22 mouse cellular contexts compared by ENCODE assay signal in genomic region chr2:164787779-164788178, GRCm38 (mm10). TPM values are rescaled to one million over a fixed set of nuclear protein-coding genes. Genes with fewer than 3 reads are reported as not detected.
DNase-seq lines count a peak whose midpoint lies in the region; ATAC-seq and TF ChIP-seq lines count a peak whose summit lies in the region.
"Had no signal": no experiment of that assay in that cellular context is flagged by ENCODE, and none has a peak within 500 bp of the region (broad histone marks: within the 10 kb centered on the region; RNA-seq: fewer than 3 reads in every experiment).

No protein-coding gene starts in this region.

- DNase-seq in heart, adult 11 months, result peak; percentile 83
- DNase-seq in heart, postnatal 10 days, result no peak
- DNase-seq in hindbrain, embryonic 14.5 days (ENCODE audit: low spot score), result no peak
- no peak for DNase-seq in liver, postnatal 0 days
- no peak for DNase-seq in liver, embryonic 11.5 days (ENCODE audit: low spot score)
- DNase-seq: adrenal gland, postnatal 25 days; cerebellum, adult 18-20 months; kidney, adult 9 months; lung, postnatal 14 days; thymus, postnatal 25 days had no signal

- peaks cover 8% of the 10 kb centered on the region for H3K36me3 ChIP-seq in hindbrain, embryonic 15.5 days
- H3K36me3 ChIP-seq in hindbrain, embryonic 14.5 days (replicated peaks; ENCODE audit: control insufficient read depth, insufficient read depth), result peaks cover 38% of the 10 kb centered on the region
- peaks cover 23% of the 10 kb centered on the region for H3K36me3 ChIP-seq in liver, postnatal 0 days (replicated peaks; ENCODE audit: insufficient read depth, low read length)
- H3K36me3 ChIP-seq in liver, embryonic 11.5 days (ENCODE audit: control insufficient read depth, insufficient read depth, low read length), result peaks cover 6% of the 10 kb centered on the region

- H3K4me3 ChIP-seq in hindbrain, embryonic 15.5 days, result no peak overlapping the region
- no peak overlapping the region for H3K4me3 ChIP-seq in hindbrain, embryonic 14.5 days (replicated peaks; ENCODE audit: low read length)
- H3K4me3 ChIP-seq in liver, postnatal 0 days (ENCODE audit: low read depth, low read length), result no peak overlapping the region
- H3K4me3 ChIP-seq in liver, embryonic 11.5 days (ENCODE audit: low read depth, low read length), result no peak overlapping the region
- H3K4me3 ChIP-seq in cortical plate, adult 2 months (ENCODE audit: insufficient read depth, low read length), result peak overlapping the region; percentile 3; the same call in 1 of the 2 replicates
- H3K4me3 ChIP-seq: forebrain, embryonic 15.5 days; intestine, embryonic 15.5 days; megakaryocyte, embryonic 14.5 days had no signal

- H3K27me3 ChIP-seq in hindbrain, embryonic 15.5 days, result no peaks in the 10 kb centered on the region
- no peaks in the 10 kb centered on the region for H3K27me3 ChIP-seq in hindbrain, embryonic 14.5 days (ENCODE audit: control insufficient read depth, insufficient read depth, low read length)
- H3K27me3 ChIP-seq in liver, postnatal 0 days (ENCODE audit: insufficient read depth, low read length), result no peaks in the 10 kb centered on the region
- 0 out of 2 replicates have a peak, but pooled peaks cover 3% of the 10 kb centered on the region for H3K27me3 ChIP-seq in liver, embryonic 11.5 days (replicated peaks; ENCODE audit: control insufficient read depth, insufficient read depth, low read length)
- H3K27me3 ChIP-seq: forebrain, embryonic 15.5 days; intestine, embryonic 15.5 days; limb, embryonic 15.5 days; midbrain, embryonic 15.5 days had no signal

- no peak for TF ChIP-seq POLR2A in cortical plate, adult 2 months (IDR thresholded peaks at IDR 0.05; ENCODE audit: extremely low read depth, insufficient read depth, low read length)

- peak overlapping the region; percentile 89; the same call in 1 of the 2 replicates for H3K4me2 ChIP-seq in hindbrain, embryonic 15.5 days
- no peak overlapping the region for H3K4me2 ChIP-seq in hindbrain, embryonic 14.5 days (replicated peaks)
- 0 out of 2 replicates have a peak overlapping the region, but pooled peaks have one; percentile 30 for H3K4me2 ChIP-seq in liver, postnatal 0 days (ENCODE audit: low read depth, low read length)
- no peak overlapping the region for H3K4me2 ChIP-seq in liver, embryonic 11.5 days

- 83% methylated on average over 10 of the region's 10 CpGs for WGBS in hindbrain, embryonic 15.5 days
- WGBS in hindbrain, embryonic 14.5 days, result 86% methylated on average over 10 of the region's 10 CpGs
- 80% methylated on average over 10 of the region's 10 CpGs for WGBS in liver, postnatal 0 days (ENCODE audit: insufficient replicate concordance)
- WGBS in liver, embryonic 11.5 days, result 88% methylated on average over 10 of the region's 10 CpGs

- no peak for TF ChIP-seq CTCF in liver, postnatal 0 days (IDR thresholded peaks at IDR 0.05; ENCODE audit: low read depth)
- no peak for TF ChIP-seq CTCF in cortical plate, adult 2 months (IDR thresholded peaks at IDR 0.05; ENCODE audit: extremely low read depth, insufficient read depth, low read length)

- intact Hi-C loops in heart, postnatal 10 days (cut with DNase I), result no loop called here

- H3K9ac ChIP-seq in hindbrain, embryonic 15.5 days, result no peak overlapping the region
- H3K9ac ChIP-seq in hindbrain, embryonic 14.5 days, result no peak overlapping the region
- H3K9ac ChIP-seq in liver, postnatal 0 days (replicated peaks), result no peak overlapping the region
- H3K9ac ChIP-seq in liver, embryonic 11.5 days (ENCODE audit: low read depth, low read length), result no peak overlapping the region
- H3K9ac ChIP-seq: forebrain, embryonic 15.5 days; intestine, embryonic 15.5 days; limb, embryonic 15.5 days; midbrain, embryonic 15.5 days had no signal

- no peak for TF ChIP-seq EP300 in liver, postnatal 0 days (IDR thresholded peaks at IDR 0.05; ENCODE audit: low read depth)

- peaks cover 25% of the 10 kb centered on the region for H3K4me1 ChIP-seq in hindbrain, embryonic 15.5 days (replicated peaks)
- H3K4me1 ChIP-seq in hindbrain, embryonic 14.5 days (replicated peaks; ENCODE audit: control insufficient read depth, insufficient read depth, low read length), result peaks cover 7% of the 10 kb centered on the region; the same call in 1 of the 2 replicates
- peaks cover 32% of the 10 kb centered on the region for H3K4me1 ChIP-seq in liver, postnatal 0 days (ENCODE audit: insufficient read depth)
- 0 out of 2 replicates have a peak, but pooled peaks cover 14% of the 10 kb centered on the region for H3K4me1 ChIP-seq in liver, embryonic 11.5 days (replicated peaks; ENCODE audit: control insufficient read depth, insufficient read depth, low read length)
- no peaks in the 10 kb centered on the region for H3K4me1 ChIP-seq in cortical plate, adult 2 months (ENCODE audit: control insufficient read depth, insufficient read depth, low read length)

- no peak for ATAC-seq in hindbrain, embryonic 15.5 days (ENCODE audit: low FRiP score, low read depth)
- ATAC-seq in hindbrain, embryonic 14.5 days (ENCODE audit: low FRiP score), result no peak
- no peak for ATAC-seq in liver, postnatal 0 days
- ATAC-seq in liver, embryonic 11.5 days (replicated peaks; ENCODE audit: low FRiP score), result no peak
- no peak for ATAC-seq in activated CD4-positive, CD25-positive, alpha-beta regulatory T cell, adult 4 months
- ATAC-seq: forebrain, embryonic 15.5 days; intestine, embryonic 15.5 days; midbrain, embryonic 15.5 days had no signal

- H3K9me3 ChIP-seq in hindbrain, embryonic 15.5 days, result no peaks in the 10 kb centered on the region
- no peaks in the 10 kb centered on the region for H3K9me3 ChIP-seq in hindbrain, embryonic 14.5 days (ENCODE audit: control insufficient read depth, low read length)
- H3K9me3 ChIP-seq in liver, postnatal 0 days (ENCODE audit: low read length), result no peaks in the 10 kb centered on the region
- H3K9me3 ChIP-seq in liver, embryonic 11.5 days (ENCODE audit: control insufficient read depth, low read length), result no peaks in the 10 kb centered on the region
- H3K9me3 ChIP-seq: forebrain, embryonic 15.5 days; intestine, embryonic 15.5 days; limb, embryonic 15.5 days; megakaryocyte, embryonic 14.5 days; midbrain, embryonic 15.5 days had no signal

- no peak overlapping the region for H3K27ac ChIP-seq in hindbrain, embryonic 15.5 days (replicated peaks)
- no peak overlapping the region for H3K27ac ChIP-seq in hindbrain, embryonic 14.5 days
- H3K27ac ChIP-seq in liver, postnatal 0 days (ENCODE audit: low read depth), result no peak overlapping the region
- no peak overlapping the region for H3K27ac ChIP-seq in liver, embryonic 11.5 days (ENCODE audit: low read depth, low read length)
- no peak overlapping the region for H3K27ac ChIP-seq in cortical plate, adult 2 months (ENCODE audit: insufficient read depth, low read length)
- H3K27ac ChIP-seq: forebrain, embryonic 15.5 days; intestine, embryonic 15.5 days; midbrain, embryonic 15.5 days had no signal

RNA-seq across cellular contexts. Expression of gene Snx21, which starts 2.2 kb away (rescaled TPM):
- total RNA-seq in heart, postnatal 10 days (2021), result 10 to 100 TPM; 25.9 to 26.3 TPM
- polyA plus RNA-seq in hindbrain, embryonic 15.5 days (2015; fragmentation: Nextera tagmentation; extraction: Ambion mirVana), result 39.6 and 44.8 TPM in 2 replicates
- polyA plus RNA-seq in hindbrain, embryonic 14.5 days (2014; fragmentation: Nextera tagmentation; extraction: Ambion mirVana), result 33.3 and 40.8 TPM in 2 replicates
- polyA plus RNA-seq in liver, postnatal 0 days (2015; fragmentation: Nextera tagmentation; extraction: Ambion mirVana), result 6.1 and 7.4 TPM in 2 replicates
- 8.3 and 8.4 TPM in 2 replicates for polyA plus RNA-seq in liver, embryonic 11.5 days (2014; fragmentation: Nextera tagmentation; extraction: Ambion mirVana)
- polyA plus RNA-seq in cortical plate, adult 2 months (2012; rRNA removed), result 55.7 and 64.2 TPM in 2 replicates
- 1 to 10 TPM; 5.0 to 5.1 TPM for polyA plus RNA-seq in activated CD4-positive, CD25-positive, alpha-beta regulatory T cell, adult 4 months (2017; shearing (Covaris generic))

RNA-seq across cellular contexts. Expression of gene Tnnc2, which starts 8.0 kb away (rescaled TPM):
- under 1 TPM in 1 of 2 experiments, not detected in 1; 0.52 TPM for total RNA-seq in heart, postnatal 10 days (2021)
- 0.97 and 2.4 TPM in 2 replicates for polyA plus RNA-seq in hindbrain, embryonic 15.5 days (2015; fragmentation: Nextera tagmentation; extraction: Ambion mirVana)
- 0.39 TPM in 1 of 2 replicates, not detected in the other for polyA plus RNA-seq in hindbrain, embryonic 14.5 days (2014; fragmentation: Nextera tagmentation; extraction: Ambion mirVana)
- polyA plus RNA-seq in liver, postnatal 0 days (2015; fragmentation: Nextera tagmentation; extraction: Ambion mirVana), result 6.5 and 127 TPM in 2 replicates
- polyA plus RNA-seq in liver, embryonic 11.5 days (2014; fragmentation: Nextera tagmentation; extraction: Ambion mirVana), result 0.47 and 1.1 TPM in 2 replicates
- 1.3 and 1.6 TPM in 2 replicates for polyA plus RNA-seq in cortical plate, adult 2 months (2012; rRNA removed)
- polyA plus RNA-seq in activated CD4-positive, CD25-positive, alpha-beta regulatory T cell, adult 4 months (2017; shearing (Covaris generic)), result not detected
- total RNA-seq: adrenal gland, postnatal 25 days; CH12.LX; layer of hippocampus, postnatal 14 days; MEL had no signal
- polyA plus RNA-seq: midbrain, embryonic 15.5 days; small intestine, adult 2 months had no signal

RNA-seq across cellular contexts. Expression of gene Acot8, which starts 16.9 kb away (rescaled TPM):
- 10 to 100 TPM; 12.6 to 13.4 TPM for total RNA-seq in heart, postnatal 10 days (2021)
- 21.4 and 21.5 TPM in 2 replicates for polyA plus RNA-seq in hindbrain, embryonic 15.5 days (2015; fragmentation: Nextera tagmentation; extraction: Ambion mirVana)
- polyA plus RNA-seq in hindbrain, embryonic 14.5 days (2014; fragmentation: Nextera tagmentation; extraction: Ambion mirVana), result 18.3 and 20.8 TPM in 2 replicates
- 23.1 and 25.0 TPM in 2 replicates for polyA plus RNA-seq in liver, postnatal 0 days (2015; fragmentation: Nextera tagmentation; extraction: Ambion mirVana)
- 23.2 and 23.6 TPM in 2 replicates for polyA plus RNA-seq in liver, embryonic 11.5 days (2014; fragmentation: Nextera tagmentation; extraction: Ambion mirVana)
- 29.8 and 30.3 TPM in 2 replicates for polyA plus RNA-seq in cortical plate, adult 2 months (2012; rRNA removed)
- 10 to 100 TPM; 35.1 to 49.1 TPM for polyA plus RNA-seq in activated CD4-positive, CD25-positive, alpha-beta regulatory T cell, adult 4 months (2017; shearing (Covaris generic))

RNA-seq across cellular contexts. Expression of gene Zswim3, which starts 17.1 kb away (rescaled TPM):
- 1 to 10 TPM; 2.1 to 2.9 TPM for total RNA-seq in heart, postnatal 10 days (2021)
- 16.8 TPM in 2 replicates for polyA plus RNA-seq in hindbrain, embryonic 15.5 days (2015; fragmentation: Nextera tagmentation; extraction: Ambion mirVana)
- polyA plus RNA-seq in hindbrain, embryonic 14.5 days (2014; fragmentation: Nextera tagmentation; extraction: Ambion mirVana), result 16.4 and 17.0 TPM in 2 replicates
- 2.0 and 2.2 TPM in 2 replicates for polyA plus RNA-seq in liver, postnatal 0 days (2015; fragmentation: Nextera tagmentation; extraction: Ambion mirVana)
- polyA plus RNA-seq in liver, embryonic 11.5 days (2014; fragmentation: Nextera tagmentation; extraction: Ambion mirVana), result 7.3 and 8.7 TPM in 2 replicates
- polyA plus RNA-seq in cortical plate, adult 2 months (2012; rRNA removed), result 7.2 and 7.6 TPM in 2 replicates
- polyA plus RNA-seq in activated CD4-positive, CD25-positive, alpha-beta regulatory T cell, adult 4 months (2017; shearing (Covaris generic)), result 1 to 10 TPM; 3.8 to 5.4 TPM

RNA-seq across cellular contexts. Expression of gene Ube2c, which starts 18.1 kb away (rescaled TPM):
- 10 to 100 TPM; 31.7 to 32.5 TPM for total RNA-seq in heart, postnatal 10 days (2021)
- 78.0 and 107 TPM in 2 replicates for polyA plus RNA-seq in hindbrain, embryonic 15.5 days (2015; fragmentation: Nextera tagmentation; extraction: Ambion mirVana)
- 59.4 and 67.9 TPM in 2 replicates for polyA plus RNA-seq in hindbrain, embryonic 14.5 days (2014; fragmentation: Nextera tagmentation; extraction: Ambion mirVana)
- 243 and 277 TPM in 2 replicates for polyA plus RNA-seq in liver, postnatal 0 days (2015; fragmentation: Nextera tagmentation; extraction: Ambion mirVana)
- polyA plus RNA-seq in liver, embryonic 11.5 days (2014; fragmentation: Nextera tagmentation; extraction: Ambion mirVana), result 482 and 522 TPM in 2 replicates
- polyA plus RNA-seq in cortical plate, adult 2 months (2012; rRNA removed), result 1.4 and 3.0 TPM in 2 replicates
- polyA plus RNA-seq in activated CD4-positive, CD25-positive, alpha-beta regulatory T cell, adult 4 months (2017; shearing (Covaris generic)), result 10 to 100 TPM; 46.3 to 68.1 TPM

Comparison
In these comparisons a context has a peak if more than half of its experiments do, and no peak if none do; other contexts are left out.
1. H3K4me2 ChIP-seq: peak in hindbrain, embryonic 15.5 days (single experiment) and liver, postnatal 0 days (single experiment); none in hindbrain, embryonic 14.5 days (single experiment) and liver, embryonic 11.5 days (single experiment).